Mouse (Mus musculus) right cerebral cortex, postnatal 14 days (tissue): ENCODE data around the gene Klhdc10.

ENCODE experiments used
- DNase-seq: peaks from one replicate; pipeline ENCODE4 v3.0.0; 2022

Klhdc10 gene

GRCm38 (mm10) chr6:30403465-30403864, 1.8 kb downstream of the Klhdc10 start:
- DNase-seq = peak; percentile 28

GRCm38 (mm10) chr6:30404671-30405070, 3.0 kb downstream of the Klhdc10 start:
- no peak for DNase-seq

GRCm38 (mm10) chr6:30408276-30408675, 6.6 kb downstream of the Klhdc10 start:
- no peak for DNase-seq

GRCm38 (mm10) chr6:30409399-30410093, 7.9 kb downstream of the Klhdc10 start:
- DNase-seq = no peak

- no peak for DNase-seq
These were observed 9.6 kb downstream of the Klhdc10 start for GRCm38 (mm10) chr6:30411311-30411710.

GRCm38 (mm10) chr6:30416126-30416525, 14.5 kb downstream of the Klhdc10 start:
- no peak for DNase-seq

- no peak for DNase-seq
These were observed 15.1 kb downstream of the Klhdc10 start for GRCm38 (mm10) chr6:30416801-30417200.

GRCm38 (mm10) chr6:30432461-30433192, 31.0 kb downstream of the Klhdc10 start:
- no peak for DNase-seq

GRCm38 (mm10) chr6:30436476-30436875, 34.8 kb downstream of the Klhdc10 start:
- DNase-seq = no peak

- no peak for DNase-seq
These were observed 35.4 kb downstream of the Klhdc10 start for GRCm38 (mm10) chr6:30437054-30437453.

- DNase-seq = no peak
These were observed 37.9 kb downstream of the Klhdc10 start for GRCm38 (mm10) chr6:30439576-30439975.

- DNase-seq = no peak
These were observed 55.3 kb downstream of the Klhdc10 start for GRCm38 (mm10) chr6:30456991-30457390.

- DNase-seq = no peak
These were observed 57.0 kb downstream of the Klhdc10 start for GRCm38 (mm10) chr6:30458626-30459025.

- no peak for DNase-seq
These were observed 57.5 kb downstream of the Klhdc10 start for GRCm38 (mm10) chr6:30459056-30459747.

GRCm38 (mm10) chr6:30459811-30460749, 58.4 kb downstream of the Klhdc10 start:
- peak; percentile 88 for DNase-seq

- peak; percentile 80 for DNase-seq
These were observed 59.2 kb downstream of the Klhdc10 start for GRCm38 (mm10) chr6:30460750-30461446.

GRCm38 (mm10) chr6:30461755-30462344, 60.2 kb downstream of the Klhdc10 start:
- no peak for DNase-seq

- DNase-seq = no peak
These were observed 61.2 kb downstream of the Klhdc10 start for GRCm38 (mm10) chr6:30462822-30463221.

GRCm38 (mm10) chr6:30465586-30465985, 63.9 kb downstream of the Klhdc10 start:
- no peak for DNase-seq

GRCm38 (mm10) chr6:30468058-30468457, 66.4 kb downstream of the Klhdc10 start:
- DNase-seq = no peak

- peak; percentile 60 for DNase-seq
These were observed 67.0 kb downstream of the Klhdc10 start for GRCm38 (mm10) chr6:30468684-30469083.

GRCm38 (mm10) chr6:30469370-30469769, 67.7 kb downstream of the Klhdc10 start:
- no peak for DNase-seq
